Mouse (Mus musculus) testis, postnatal 14 days (tissue): ENCODE data around the gene Vmn1r4.

ENCODE experiments used
- DNase-seq: peaks from one replicate; pipeline ENCODE4 v3.0.0; 2021; ENCODE audit warnings: low spot score

The Vmn1r4 gene

DNA sequence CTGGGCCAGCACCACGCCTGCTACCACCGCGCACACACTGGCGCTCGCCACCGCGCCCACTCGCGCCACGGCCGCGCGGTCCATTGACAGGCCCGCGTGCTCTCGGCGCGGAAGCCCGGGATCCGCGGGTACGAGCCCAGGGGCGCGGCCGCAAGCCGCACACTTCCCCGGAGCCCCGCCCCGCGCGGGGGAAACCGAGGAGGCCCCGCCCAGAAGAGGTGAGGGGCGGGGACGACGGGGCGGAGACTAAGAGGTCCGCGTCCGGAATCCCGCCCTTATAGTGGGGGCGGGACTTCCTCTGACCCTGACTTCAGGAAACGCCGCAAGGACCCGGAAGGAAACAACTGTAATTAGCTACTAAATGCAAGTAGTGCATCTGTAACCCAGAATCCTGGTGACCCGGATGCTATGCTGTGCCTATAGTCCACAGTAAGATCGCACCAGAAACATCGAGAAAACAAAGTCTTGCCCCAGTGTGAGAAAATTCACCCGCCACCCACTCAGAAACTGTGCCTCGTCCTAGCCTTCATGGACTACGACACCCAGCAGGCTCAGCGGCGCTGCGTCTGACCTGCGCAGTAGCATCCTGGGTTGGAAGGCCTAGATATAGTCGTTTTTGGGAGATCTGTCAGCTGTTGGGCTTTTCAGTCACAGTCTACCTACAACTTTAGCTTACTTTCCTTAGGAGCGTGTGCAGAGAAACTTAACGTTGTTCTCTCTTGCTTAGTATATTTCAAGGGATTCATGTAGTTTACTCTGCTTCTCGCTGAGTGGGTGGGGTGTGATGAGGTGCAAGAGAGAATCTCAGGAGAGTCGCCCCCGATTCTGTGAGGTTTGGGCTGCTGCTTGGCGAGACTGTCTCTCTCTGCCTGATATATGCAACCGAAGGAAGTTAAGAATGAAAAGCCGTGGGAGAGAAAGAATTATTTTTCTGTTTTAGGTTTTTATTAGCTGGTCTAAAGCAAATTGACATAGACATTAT is at the start of gene Vmn1r4, which contains the start of gene Nt5c3:
Gene Vmn1r4 (plus strand): TSS at position 290 of the 982 bp plus-strand sequence.
Gene Nt5c3 (minus strand): TSS at position 207 of the 982 bp plus-strand sequence.
- DNase-seq: peak; percentile 92

DNA sequence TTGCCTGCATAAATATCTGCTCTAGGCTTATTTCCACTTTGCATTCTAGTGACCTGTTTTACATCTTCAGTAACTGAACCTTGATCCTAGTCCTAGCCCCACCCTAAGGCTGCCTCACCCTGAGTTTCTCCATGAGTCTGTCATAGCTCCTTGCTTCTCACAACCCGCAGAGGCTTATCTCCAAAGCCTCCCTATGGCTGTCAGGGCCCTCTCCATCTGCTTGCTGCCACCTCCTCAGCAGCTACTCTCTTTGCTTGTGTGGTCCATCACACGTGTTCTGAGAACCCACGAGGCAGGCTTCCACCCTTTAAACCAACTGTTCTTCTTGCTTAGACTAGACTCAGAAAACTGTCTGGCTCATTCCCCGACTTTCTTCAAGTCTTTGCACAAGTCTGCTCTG is 46.9 kb upstream of the Vmn1r4 start:
- no peak for DNase-seq

DNA sequence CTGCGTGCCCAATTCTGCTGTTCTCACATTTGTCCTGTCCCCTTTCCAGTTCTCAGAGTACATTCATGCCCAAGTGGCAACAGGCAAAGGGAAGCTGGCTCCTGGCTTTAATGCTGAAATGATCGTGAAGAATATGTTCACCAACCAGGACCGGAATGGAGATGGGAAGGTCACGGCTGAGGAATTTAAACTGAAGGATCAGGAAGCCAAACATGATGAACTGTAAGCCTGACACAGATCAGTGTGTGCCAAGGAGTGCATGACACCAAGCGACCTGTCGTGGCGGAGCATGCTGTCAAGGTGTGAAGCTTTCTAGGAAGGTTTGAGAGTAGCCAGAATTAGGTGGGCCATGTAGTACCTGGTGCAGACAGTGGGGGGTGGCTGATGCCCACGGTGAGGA is 45.8 kb upstream of the Vmn1r4 start:
- no peak for DNase-seq

- no peak for DNase-seq
Observed at GRCm38 (mm10) chr6:56879352-56879955, 44.4 kb upstream of the Vmn1r4 start.

- no peak for DNase-seq
Observed at GRCm38 (mm10) chr6:56888561-56888960, 35.3 kb upstream of the Vmn1r4 start.

DNA sequence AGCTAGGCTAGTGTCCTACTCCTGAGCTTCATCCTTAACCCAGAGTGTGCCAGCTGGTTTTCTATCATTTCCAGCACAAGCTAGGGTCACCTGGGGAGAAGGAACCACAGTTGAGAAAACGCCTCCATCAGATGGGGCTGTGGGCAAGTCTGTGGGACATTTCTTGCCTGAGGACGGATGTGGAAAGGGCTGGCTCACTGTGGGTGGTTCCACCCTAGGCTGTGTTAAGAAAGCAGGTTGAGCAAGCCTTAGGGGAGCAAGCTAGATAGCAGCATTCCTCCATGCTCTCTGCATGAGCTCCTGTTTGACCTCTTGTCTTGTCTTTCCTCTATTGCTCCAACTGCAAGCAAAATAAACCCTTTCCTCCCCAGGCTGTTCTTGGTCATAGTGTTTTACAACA is 33.1 kb upstream of the Vmn1r4 start:
- DNase-seq: no peak

DNA sequence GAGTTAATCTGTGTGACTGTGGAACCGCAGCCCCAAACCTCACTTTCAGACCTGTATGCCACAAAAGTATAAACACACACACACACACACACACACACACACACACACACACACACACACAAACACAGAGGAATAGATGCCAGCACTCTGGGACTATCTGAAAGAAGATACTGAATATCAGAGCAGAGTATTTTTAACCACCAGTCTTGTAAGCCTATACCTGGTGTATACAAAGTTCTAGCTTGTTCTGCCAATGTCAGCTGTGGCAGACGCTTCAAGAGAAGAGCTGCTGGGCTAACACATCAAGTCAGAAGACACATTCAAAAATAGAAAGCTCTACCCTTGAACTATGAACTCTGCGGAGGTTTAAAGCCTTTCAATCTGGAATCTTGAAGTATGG is 24.2 kb upstream of the Vmn1r4 start:
- DNase-seq: no peak

GRCm38 (mm10) chr6:56901336-56901735 is 22.5 kb upstream of the Vmn1r4 start:
- no peak for DNase-seq

- no peak for DNase-seq
Observed at GRCm38 (mm10) chr6:56901824-56902386, 21.9 kb upstream of the Vmn1r4 start.

- no peak for DNase-seq
Observed at GRCm38 (mm10) chr6:56902606-56903520, 21.0 kb upstream of the Vmn1r4 start.

DNA sequence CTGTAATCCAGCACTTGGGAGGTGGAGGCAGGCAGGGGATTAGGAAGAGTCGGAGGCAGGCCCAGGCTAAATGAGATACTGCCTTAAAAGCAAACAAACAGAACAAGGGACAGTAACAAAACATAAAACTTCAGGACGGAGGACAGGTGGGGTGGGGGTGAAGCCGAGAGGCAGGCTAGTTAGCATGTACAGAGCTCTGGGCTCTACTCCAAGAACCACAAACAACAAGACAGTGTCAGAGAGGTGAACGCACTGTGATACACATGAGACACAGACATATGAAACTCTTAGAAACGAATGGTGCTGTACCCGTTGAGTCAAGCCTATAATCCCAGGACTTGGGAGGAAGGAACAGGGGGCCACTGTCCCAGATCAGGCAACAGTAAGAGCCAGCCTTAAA is 20.0 kb upstream of the Vmn1r4 start:
- DNase-seq: no peak

GRCm38 (mm10) chr6:56904330-56904729 is 19.5 kb upstream of the Vmn1r4 start:
- no peak for DNase-seq

- no peak for DNase-seq
Observed at GRCm38 (mm10) chr6:56904982-56905381, 18.8 kb upstream of the Vmn1r4 start.

GRCm38 (mm10) chr6:56905486-56905885 is 18.3 kb upstream of the Vmn1r4 start:
- no peak for DNase-seq

- no peak for DNase-seq
Observed at GRCm38 (mm10) chr6:56906121-56906846, 17.5 kb upstream of the Vmn1r4 start.

DNA sequence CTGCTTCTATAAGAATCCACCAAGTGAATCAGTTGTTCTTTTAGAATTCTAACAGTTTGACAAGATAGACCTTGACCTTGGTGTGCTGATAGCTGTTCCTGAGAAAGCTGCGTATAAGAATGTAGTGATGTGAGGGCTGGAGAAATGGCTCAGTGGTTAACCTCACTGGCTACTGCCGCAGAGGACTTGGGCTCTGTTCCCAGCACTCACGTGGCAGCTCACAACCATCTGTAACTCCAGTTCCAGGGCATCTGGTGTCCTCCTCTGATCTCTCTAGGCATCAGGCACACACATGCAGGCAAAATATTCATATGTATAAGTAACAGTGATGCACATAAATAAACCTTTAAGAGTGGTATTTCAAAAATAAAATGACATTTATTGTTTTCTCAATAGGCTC is 15.8 kb upstream of the Vmn1r4 start:
- DNase-seq: no peak

- no peak for DNase-seq
Observed at GRCm38 (mm10) chr6:56908397-56908796, 15.4 kb upstream of the Vmn1r4 start.

GRCm38 (mm10) chr6:56908912-56909311 is 14.9 kb upstream of the Vmn1r4 start:
- no peak for DNase-seq

DNA sequence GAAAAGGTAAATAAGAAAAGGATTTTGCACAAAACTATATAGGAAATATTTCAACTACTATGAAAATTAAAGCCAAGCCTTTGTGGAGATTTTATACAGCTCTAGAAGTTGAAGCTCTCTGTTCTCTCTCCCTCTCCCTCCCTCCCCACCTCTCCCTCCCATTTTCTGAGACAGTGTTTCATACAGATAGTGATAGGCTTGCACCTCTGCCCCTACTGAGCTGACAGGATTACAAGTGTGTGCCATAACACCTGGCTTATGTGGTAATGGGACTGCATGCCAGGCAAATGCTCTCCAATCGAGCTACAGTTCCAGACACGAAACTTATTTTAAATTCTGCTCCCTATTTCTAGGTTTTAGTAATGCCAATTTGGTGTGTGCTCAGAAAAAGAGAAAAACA is 12.9 kb upstream of the Vmn1r4 start:
- no peak for DNase-seq

- no peak for DNase-seq
Observed at GRCm38 (mm10) chr6:56913092-56913858, 10.5 kb upstream of the Vmn1r4 start.
